Mouse (Mus musculus): ENCODE measurements at regions not wholly inside any gene's neighbourhood (a gene's known extent, or its start where the extent isn't known, plus 50 kb on each side); places are given as distances from the start of the nearest gene placed in this dataset.

GRCm38 (mm10) chr2:159392865-159393264 lies 598.3 kb downstream of the Dhx35 start:
- Histone ChIP-seq H3K9ac (replicated peaks; ENCODE audit: low read depth, low read length) (no peak overlapping the region), H3K27me3 (ENCODE audit: control insufficient read depth, insufficient read depth, low read length) (no peaks in the 10 kb centered on the region), H3K4me2 (replicated peaks; ENCODE audit: low read depth, low read length) (no peak overlapping the region), H3K9me3 (ENCODE audit: control insufficient read depth, low read depth, low read length) (no peaks in the 10 kb centered on the region), H3K4me1 (ENCODE audit: control insufficient read depth, insufficient read depth, low read length) (no peaks in the 10 kb centered on the region), H3K4me3 (ENCODE audit: low read depth, low read length) (no peak overlapping the region), H3K36me3 (ENCODE audit: control insufficient read depth, insufficient read depth, low read length) (no peaks in the 10 kb centered on the region), H3K27ac (ENCODE audit: low read length) (no peak overlapping the region)
- WGBS, result 45% methylated on average over 10 of the region's 10 CpGs
- no peak for ATAC-seq (ENCODE audit: insufficient number of reproducible peaks, insufficient read depth, low FRiP score, low read depth)

- H3K4me3 ChIP-seq (ENCODE audit: low read depth, low read length), result no peak overlapping the region
- no peaks in the 10 kb centered on the region for H3K36me3 ChIP-seq (ENCODE audit: control insufficient read depth, insufficient read depth, low read length)
- no peaks in the 10 kb centered on the region for H3K27me3 ChIP-seq (ENCODE audit: control insufficient read depth, insufficient read depth, low read length)
- WGBS, result 63% methylated on average over 9 of the region's 9 CpGs
- H3K4me2 ChIP-seq (replicated peaks; ENCODE audit: low read depth, low read length), result no peak overlapping the region
- no peak for ATAC-seq (ENCODE audit: insufficient number of reproducible peaks, insufficient read depth, low FRiP score, low read depth)
- H3K9ac ChIP-seq (replicated peaks; ENCODE audit: low read depth, low read length), result no peak overlapping the region
- H3K9me3 ChIP-seq (ENCODE audit: control insufficient read depth, low read depth, low read length), result no peaks in the 10 kb centered on the region
- no peaks in the 10 kb centered on the region for H3K4me1 ChIP-seq (ENCODE audit: control insufficient read depth, insufficient read depth, low read length)
- H3K27ac ChIP-seq (ENCODE audit: low read length), result no peak overlapping the region
These were observed 607.0 kb downstream of the Dhx35 start for GRCm38 (mm10) chr2:159401421-159402100.

GRCm38 (mm10) chr2:159404940-159405339 lies 610.3 kb downstream of the Dhx35 start:
- 15% methylated on average over 1 of the region's 1 CpGs for WGBS
- no peaks in the 10 kb centered on the region for H3K4me1 ChIP-seq (ENCODE audit: control insufficient read depth, insufficient read depth, low read length)
- no peak overlapping the region for H3K4me3 ChIP-seq (ENCODE audit: low read depth, low read length)
- no peak overlapping the region for H3K4me2 ChIP-seq (replicated peaks; ENCODE audit: low read depth, low read length)
- no peaks in the 10 kb centered on the region for H3K9me3 ChIP-seq (ENCODE audit: control insufficient read depth, low read depth, low read length)
- H3K9ac ChIP-seq (replicated peaks; ENCODE audit: low read depth, low read length), result no peak overlapping the region
- ATAC-seq (ENCODE audit: insufficient number of reproducible peaks, insufficient read depth, low FRiP score, low read depth), result no peak
- H3K36me3 ChIP-seq (ENCODE audit: control insufficient read depth, insufficient read depth, low read length), result no peaks in the 10 kb centered on the region
- no peak overlapping the region for H3K27ac ChIP-seq (ENCODE audit: low read length)
- H3K27me3 ChIP-seq (ENCODE audit: control insufficient read depth, insufficient read depth, low read length), result no peaks in the 10 kb centered on the region

- Histone ChIP-seq H3K4me2 (replicated peaks; ENCODE audit: low read depth, low read length) (no peak overlapping the region), H3K27ac (ENCODE audit: low read length) (no peak overlapping the region), H3K9me3 (ENCODE audit: control insufficient read depth, low read depth, low read length) (no peaks in the 10 kb centered on the region), H3K9ac (replicated peaks; ENCODE audit: low read depth, low read length) (no peak overlapping the region), H3K36me3 (ENCODE audit: control insufficient read depth, insufficient read depth, low read length) (no peaks in the 10 kb centered on the region), H3K4me3 (ENCODE audit: low read depth, low read length) (no peak overlapping the region), H3K27me3 (ENCODE audit: control insufficient read depth, insufficient read depth, low read length) (no peaks in the 10 kb centered on the region), H3K4me1 (ENCODE audit: control insufficient read depth, insufficient read depth, low read length) (no peaks in the 10 kb centered on the region)
- 14% methylated on average over 1 of the region's 1 CpGs for WGBS
- no peak for ATAC-seq (ENCODE audit: insufficient number of reproducible peaks, insufficient read depth, low FRiP score, low read depth)
These were observed 620.0 kb downstream of the Dhx35 start for GRCm38 (mm10) chr2:159414599-159414998.

GRCm38 (mm10) chr2:159418371-159418940 lies 623.8 kb downstream of the Dhx35 start:
- H3K27ac ChIP-seq (ENCODE audit: low read length), result no peak overlapping the region
- no peak overlapping the region for H3K4me3 ChIP-seq (ENCODE audit: low read depth, low read length)
- no peak for ATAC-seq (ENCODE audit: insufficient number of reproducible peaks, insufficient read depth, low FRiP score, low read depth)
- H3K36me3 ChIP-seq (ENCODE audit: control insufficient read depth, insufficient read depth, low read length), result no peaks in the 10 kb centered on the region
- no peaks in the 10 kb centered on the region for H3K4me1 ChIP-seq (ENCODE audit: control insufficient read depth, insufficient read depth, low read length)
- no peaks in the 10 kb centered on the region for H3K27me3 ChIP-seq (ENCODE audit: control insufficient read depth, insufficient read depth, low read length)
- no peak overlapping the region for H3K9ac ChIP-seq (replicated peaks; ENCODE audit: low read depth, low read length)
- H3K4me2 ChIP-seq (replicated peaks; ENCODE audit: low read depth, low read length), result no peak overlapping the region
- 72% methylated on average over 7 of the region's 7 CpGs for WGBS
- H3K9me3 ChIP-seq (ENCODE audit: control insufficient read depth, low read depth, low read length), result no peaks in the 10 kb centered on the region

GRCm38 (mm10) chr2:159422281-159422937 lies 627.8 kb downstream of the Dhx35 start:
- ATAC-seq (ENCODE audit: insufficient number of reproducible peaks, insufficient read depth, low FRiP score, low read depth), result no peak
- Histone ChIP-seq H3K9ac (replicated peaks; ENCODE audit: low read depth, low read length) (no peak overlapping the region), H3K27ac (ENCODE audit: low read length) (no peak overlapping the region), H3K27me3 (ENCODE audit: control insufficient read depth, insufficient read depth, low read length) (no peaks in the 10 kb centered on the region), H3K4me3 (ENCODE audit: low read depth, low read length) (no peak overlapping the region), H3K4me1 (ENCODE audit: control insufficient read depth, insufficient read depth, low read length) (no peaks in the 10 kb centered on the region), H3K4me2 (replicated peaks; ENCODE audit: low read depth, low read length) (no peak overlapping the region), H3K9me3 (ENCODE audit: control insufficient read depth, low read depth, low read length) (no peaks in the 10 kb centered on the region), H3K36me3 (ENCODE audit: control insufficient read depth, insufficient read depth, low read length) (no peaks in the 10 kb centered on the region)
- WGBS, result 39% methylated on average over 7 of the region's 7 CpGs

- WGBS, result 35% methylated on average over 1 of the region's 1 CpGs
- ATAC-seq (ENCODE audit: insufficient number of reproducible peaks, insufficient read depth, low FRiP score, low read depth), result no peak
- Histone ChIP-seq H3K27ac (ENCODE audit: low read length) (no peak overlapping the region), H3K9me3 (ENCODE audit: control insufficient read depth, low read depth, low read length) (no peaks in the 10 kb centered on the region), H3K4me3 (ENCODE audit: low read depth, low read length) (no peak overlapping the region), H3K9ac (replicated peaks; ENCODE audit: low read depth, low read length) (no peak overlapping the region), H3K4me2 (replicated peaks; ENCODE audit: low read depth, low read length) (no peak overlapping the region), H3K36me3 (ENCODE audit: control insufficient read depth, insufficient read depth, low read length) (no peaks in the 10 kb centered on the region), H3K27me3 (ENCODE audit: control insufficient read depth, insufficient read depth, low read length) (no peaks in the 10 kb centered on the region), H3K4me1 (ENCODE audit: control insufficient read depth, insufficient read depth, low read length) (no peaks in the 10 kb centered on the region)
These were observed 633.6 kb downstream of the Dhx35 start for GRCm38 (mm10) chr2:159428201-159428600.

- H3K9me3 ChIP-seq (ENCODE audit: control insufficient read depth, low read depth, low read length), result peaks cover 4% of the 10 kb centered on the region; the same call in 1 of the 2 replicates
- H3K4me3 ChIP-seq (ENCODE audit: low read depth, low read length), result no peak overlapping the region
- H3K9ac ChIP-seq (replicated peaks; ENCODE audit: low read depth, low read length), result no peak overlapping the region
- no peaks in the 10 kb centered on the region for H3K36me3 ChIP-seq (ENCODE audit: control insufficient read depth, insufficient read depth, low read length)
- no peak for ATAC-seq (ENCODE audit: insufficient number of reproducible peaks, insufficient read depth, low FRiP score, low read depth)
- no peak overlapping the region for H3K4me2 ChIP-seq (replicated peaks; ENCODE audit: low read depth, low read length)
- no peak overlapping the region for H3K27ac ChIP-seq (ENCODE audit: low read length)
- H3K4me1 ChIP-seq (ENCODE audit: control insufficient read depth, insufficient read depth, low read length), result no peaks in the 10 kb centered on the region
- no peaks in the 10 kb centered on the region for H3K27me3 ChIP-seq (ENCODE audit: control insufficient read depth, insufficient read depth, low read length)
- 76% methylated on average over 5 of the region's 5 CpGs for WGBS
These were observed 636.1 kb downstream of the Dhx35 start for GRCm38 (mm10) chr2:159430577-159431329.

All from stomach, embryonic 14.5 days (tissue).